Mouse (Mus musculus) kidney, postnatal 14 days (tissue): ENCODE data around the gene Gm17655.
"Not testable (repeated sequence)": the region's sequence is repeated elsewhere in the genome, so short reads cannot be mapped to it uniquely, and the experiment has no call there.

Experiments
- DNase-seq: peaks from one replicate; pipeline ENCODE4 v3.0.0; 2022; ENCODE audit warnings: mixed read lengths

Gm17655 gene

DNA sequence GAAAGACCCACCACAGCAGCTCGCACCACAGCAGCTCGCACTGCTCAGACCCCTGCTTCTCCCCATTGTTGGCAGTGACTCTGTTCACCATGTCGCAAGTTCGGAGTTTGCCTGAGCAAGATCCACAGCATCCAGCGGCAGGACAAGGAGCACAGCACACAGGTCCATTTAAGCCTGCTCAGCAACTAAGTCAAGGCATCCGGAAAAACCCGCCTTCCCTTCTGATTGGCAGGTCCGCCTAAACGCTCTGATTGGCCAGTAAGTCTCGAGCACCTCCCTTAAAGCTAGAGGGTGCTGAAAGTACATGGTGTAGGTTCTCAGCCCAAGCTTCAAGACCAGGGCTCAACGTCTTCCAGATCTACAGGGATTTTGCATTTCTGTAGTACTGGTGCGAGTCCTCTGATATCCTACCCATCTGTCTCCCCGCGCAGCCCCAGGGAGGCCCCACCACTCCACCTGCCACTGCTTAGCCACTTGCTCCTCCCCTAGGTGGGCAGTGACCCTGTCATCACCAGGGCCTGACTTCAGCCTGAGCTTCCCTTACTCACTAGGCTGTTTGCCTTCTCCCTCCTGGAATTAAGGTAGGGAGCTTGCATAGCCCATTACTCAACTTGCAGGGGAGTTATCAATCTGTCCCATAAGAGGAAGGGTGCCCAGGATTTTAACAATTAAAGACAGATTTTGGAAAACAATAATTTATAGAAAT lies 14.0 kb upstream of the Gm17655 start:
- no peak for DNase-seq

DNA sequence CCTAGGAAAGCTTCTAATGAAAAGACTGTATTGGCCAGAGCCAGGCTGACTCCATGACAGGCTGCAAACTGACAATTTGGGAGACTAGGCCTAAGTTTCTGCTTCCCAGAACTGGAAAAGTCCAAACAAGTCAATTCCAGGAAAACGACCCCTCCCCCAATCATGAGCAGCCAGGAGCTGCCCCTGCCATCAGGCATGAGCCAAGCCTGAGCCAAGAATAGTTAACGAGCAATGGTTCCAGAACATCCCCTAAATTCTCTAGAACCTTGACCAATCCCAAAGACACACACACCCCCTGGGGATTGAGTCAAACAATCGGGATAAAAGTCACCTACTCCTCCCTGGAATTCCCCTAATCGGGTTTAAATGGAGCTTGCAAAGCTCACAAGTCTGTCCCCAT lies 10.6 kb upstream of the Gm17655 start:
- DNase-seq, result no peak

DNA sequence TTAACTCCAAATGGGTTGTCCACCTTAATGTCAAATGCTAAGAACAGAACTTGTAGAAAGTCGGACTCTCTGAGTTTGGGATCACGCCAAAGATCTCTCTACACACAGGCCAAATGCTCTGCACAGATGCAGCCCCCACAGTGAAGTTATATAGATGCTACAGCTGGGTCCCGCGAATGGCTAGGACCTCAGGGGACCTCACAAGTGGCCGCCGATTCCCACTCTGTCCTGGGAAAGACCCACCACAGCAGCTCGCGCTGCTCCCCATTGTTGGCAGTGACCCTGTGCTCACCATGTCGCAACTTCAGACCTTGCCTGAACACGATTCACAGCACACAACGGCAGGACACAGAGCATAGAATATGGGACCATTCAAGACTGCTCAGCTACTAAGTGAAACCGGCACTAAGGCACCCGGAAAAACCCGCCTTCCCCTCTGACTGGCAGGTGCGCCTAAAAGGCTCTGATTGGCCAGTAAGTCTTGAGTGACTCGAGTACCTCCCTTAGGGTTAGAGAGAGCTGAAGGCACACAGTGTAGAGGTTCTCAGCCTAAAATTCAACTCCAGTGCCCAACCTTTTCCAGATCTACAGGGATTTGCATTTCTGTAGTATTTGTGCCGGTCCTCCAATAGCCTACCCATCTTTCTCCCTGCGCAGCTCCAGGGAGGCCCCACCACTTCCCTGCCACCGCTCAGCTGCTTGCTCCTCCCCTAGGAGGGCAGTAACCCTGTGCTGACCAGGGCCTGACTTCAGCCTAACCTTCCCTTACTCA lies 14.5 kb downstream of the Gm17655 start:
- DNase-seq, result peak; percentile 90

DNA sequence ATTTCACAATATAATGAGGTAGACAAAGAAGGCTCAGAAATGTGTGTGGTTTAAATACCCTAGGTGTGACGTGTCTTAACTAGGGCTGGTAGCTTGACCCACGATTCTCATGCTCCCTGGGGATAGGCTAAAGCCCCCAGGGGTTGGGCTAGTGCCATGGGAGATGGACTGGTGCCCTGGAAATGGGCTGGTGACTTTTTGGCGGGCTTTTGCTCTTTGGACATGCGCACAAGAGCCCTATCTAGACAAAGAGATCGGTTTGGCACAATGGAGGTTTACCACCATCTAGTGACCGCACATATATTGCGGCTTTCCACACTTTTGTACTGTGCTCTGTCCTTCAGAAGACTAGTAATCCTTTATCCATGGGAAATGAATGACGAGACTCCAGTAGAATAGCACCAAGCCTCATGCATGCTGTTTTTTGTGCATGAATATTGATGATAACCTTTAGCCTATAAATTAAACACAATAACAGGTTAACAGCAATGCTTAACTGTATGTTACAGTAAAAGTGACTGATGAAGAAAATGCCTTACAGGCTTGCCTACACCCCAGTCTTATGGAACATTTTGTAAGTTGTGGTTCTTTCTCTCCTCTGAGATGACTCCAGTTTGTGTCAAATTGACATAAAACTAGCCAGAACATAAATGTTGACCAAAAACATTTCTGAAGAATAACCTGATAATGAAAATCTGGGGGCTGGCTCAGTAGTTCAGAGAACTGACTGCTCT lies 48.5 kb downstream of the Gm17655 start:
- DNase-seq, result peak; percentile 44

DNA sequence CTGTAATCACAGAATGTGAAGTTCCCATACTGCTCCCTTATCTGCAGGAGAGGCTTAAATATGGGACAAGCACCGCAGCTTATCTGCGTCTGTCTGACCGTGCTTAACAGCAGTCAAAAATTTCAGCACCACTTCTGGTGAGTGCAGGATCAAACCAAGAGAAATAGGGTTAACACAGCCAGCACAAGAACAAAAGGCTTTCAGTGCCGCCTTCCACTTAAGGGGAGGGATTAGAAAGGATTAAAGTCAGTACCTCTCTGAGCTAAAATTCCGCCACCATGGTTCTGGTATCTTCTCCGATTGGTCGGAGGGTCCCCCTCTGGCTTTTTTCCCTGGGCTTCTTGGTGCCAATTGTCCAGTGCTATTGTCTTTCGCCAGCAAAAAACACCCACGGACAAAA lies 49.0 kb downstream of the Gm17655 start:
- no peak for DNase-seq

DNA sequence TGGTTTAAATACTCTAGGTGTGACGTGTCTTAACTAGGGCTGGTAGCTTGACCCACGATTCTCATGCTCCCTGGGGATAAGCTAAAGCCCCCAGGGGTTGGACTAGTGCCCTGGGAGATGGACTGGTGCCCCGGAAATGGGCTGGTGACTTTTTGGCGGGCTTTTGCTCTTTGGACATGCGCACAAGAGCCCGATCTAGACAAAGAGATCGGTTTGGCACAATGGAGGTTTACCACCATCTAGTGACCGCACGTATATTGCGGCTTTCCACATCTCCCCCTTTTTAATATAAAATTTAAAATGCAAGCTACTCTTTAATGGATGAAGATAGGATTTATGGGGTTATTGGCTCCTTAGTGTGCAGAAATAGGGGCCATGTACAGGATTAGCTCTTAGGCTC lies 56.5 kb downstream of the Gm17655 start:
- not testable (repeated sequence) for DNase-seq
